12 mouse cellular contexts compared by ENCODE assay signal in genomic region chr8:127915591-127916028, GRCm38 (mm10).
DNase-seq lines count a peak whose midpoint lies in the region; ATAC-seq lines count a peak whose summit lies in the region.
"Had no signal": no experiment of that assay in that cellular context is flagged by ENCODE, and none has a peak within 500 bp of the region (broad histone marks: within the 10 kb centered on the region; RNA-seq: fewer than 3 reads in every experiment).

No protein-coding gene starts in this region.

- peak; percentile 56; the same call in 1 of the 2 replicates for ATAC-seq in heart, embryonic 16.5 days (replicated peaks; ENCODE audit: extremely low read depth, insufficient read depth, low FRiP score)
- ATAC-seq in lung, embryonic 16.5 days (ENCODE audit: low read depth): peak; percentile 51

- H3K27ac ChIP-seq in heart, embryonic 16.5 days (ENCODE audit: low read length): peak overlapping the region; percentile 84
- no peak overlapping the region for H3K27ac ChIP-seq in lung, embryonic 16.5 days (ENCODE audit: low read length)

- H3K36me3 ChIP-seq in heart, embryonic 16.5 days (ENCODE audit: control insufficient read depth, insufficient read depth): no peaks in the 10 kb centered on the region
- no peaks in the 10 kb centered on the region for H3K36me3 ChIP-seq in lung, embryonic 16.5 days (ENCODE audit: control insufficient read depth, insufficient read depth, low read length)
- H3K36me3 ChIP-seq: G1E had no signal

- H3K9me3 ChIP-seq in heart, embryonic 16.5 days (replicated peaks; ENCODE audit: control insufficient read depth, low read length): no peaks in the 10 kb centered on the region
- H3K9me3 ChIP-seq in lung, embryonic 16.5 days (ENCODE audit: control insufficient read depth, low read length): no peaks in the 10 kb centered on the region

- 23% methylated on average over 2 of the region's 2 CpGs for WGBS in heart, embryonic 16.5 days
- 23% methylated on average over 2 of the region's 2 CpGs for WGBS in lung, embryonic 16.5 days

- H3K4me2 ChIP-seq in heart, embryonic 16.5 days (ENCODE audit: low read depth, low read length): peak overlapping the region; percentile 24; the same call in 1 of the 2 replicates
- no peak overlapping the region for H3K4me2 ChIP-seq in lung, embryonic 16.5 days (ENCODE audit: low read depth, low read length)

- H3K4me3 ChIP-seq in heart, embryonic 16.5 days (ENCODE audit: low read length): no peak overlapping the region
- no peak overlapping the region for H3K4me3 ChIP-seq in lung, embryonic 16.5 days (ENCODE audit: low read length)

- peaks cover 27% of the 10 kb centered on the region for H3K4me1 ChIP-seq in heart, embryonic 16.5 days (ENCODE audit: control insufficient read depth, insufficient read depth, low read length)
- 0 out of 2 replicates have a peak, but pooled peaks cover 5% of the 10 kb centered on the region for H3K4me1 ChIP-seq in lung, embryonic 16.5 days (replicated peaks; ENCODE audit: control insufficient read depth, insufficient read depth, low read length)

- no peaks in the 10 kb centered on the region for H3K27me3 ChIP-seq in heart, embryonic 16.5 days (ENCODE audit: control insufficient read depth, insufficient read depth, low read length)
- no peaks in the 10 kb centered on the region for H3K27me3 ChIP-seq in lung, embryonic 16.5 days (ENCODE audit: control insufficient read depth, insufficient read depth, low read depth, low read length)

- no peak overlapping the region for H3K9ac ChIP-seq in heart, embryonic 16.5 days (ENCODE audit: low read length)
- H3K9ac ChIP-seq in lung, embryonic 16.5 days (ENCODE audit: low read length): no peak overlapping the region

- peak; percentile 11 for DNase-seq in embryo, embryonic 11 days
- DNase-seq in embryo, embryonic 9.5 days (ENCODE audit: extremely low spot score): no peak
- DNase-seq in heart, adult 8-10 months (ENCODE audit: low spot score): no peak
- no peak for DNase-seq in lung, postnatal 4 days
- peak; percentile 6 to 9 for DNase-seq in right cerebral cortex, postnatal 36 days (ENCODE audit: low spot score in 2 of 2)
- DNase-seq in spleen, adult 12 weeks (ENCODE audit: low spot score): no peak
- DNase-seq: kidney, adult 11 months; lung, adult 18-20 months; thymus, postnatal 36 days had no signal

Comparison
In these comparisons a context has a peak if more than half of its experiments do, and no peak if none do; other contexts are left out.
1. DNase-seq: peak in embryo, embryonic 11 days (single experiment) and right cerebral cortex, postnatal 36 days (2 of 2); none in embryo, embryonic 9.5 days (single experiment), heart, adult 8-10 months (single experiment), lung, postnatal 4 days (0 of 2) and spleen, adult 12 weeks (single experiment).